Mouse (Mus musculus) macrophage (primary cell): Measurements from ENCODE around the gene Ubox5. TPM values are rescaled to one million over a fixed set of nuclear protein-coding genes. Genes with fewer than 3 reads are reported as not detected.
"Not testable (repeated sequence)": the region's sequence is repeated elsewhere in the genome, so short reads cannot be mapped to it uniquely, and the experiment has no call there.

ENCODE experiments used
- H3K27ac ChIP-seq: fragments of 350-480 bp; formaldehyde crosslinking; 2 replicates; pipeline ENCODE4 v1.9.0; 2021
- H3K36me3 ChIP-seq: fragments of 350-480 bp; formaldehyde crosslinking; 2 replicates; pipeline ENCODE4 v1.9.0; 2021; ENCODE audit errors: inconsistent target
- H3K4me3 ChIP-seq: fragments of 350-480 bp; formaldehyde crosslinking; 2 replicates; pipeline ENCODE4 v1.9.0; 2021; ENCODE audit errors: inconsistent target
- H3K79me2 ChIP-seq: fragments of 350-480 bp; formaldehyde crosslinking; 2 replicates; pipeline ENCODE4 v1.9.0; 2021; ENCODE audit errors: inconsistent target
- whole genome bisulfite sequencing: methylation state at CpG from one replicate; pipeline ENCODE4 v1.1.7; 2026; ENCODE audit warnings: inconsistent platforms; ENCODE audit not compliant: missing documents; 5-methylcytosine and 5-hydroxymethylcytosine counted together
- polyA plus RNA-seq: library from polyadenylated mRNA; stranded (reverse); fragments of 250-400 nt; gene quantifications from 3 replicates; pipeline ENCODE4 v1.2.4, GENCODE M21; 2018; ENCODE audit warnings: inconsistent platforms
- total RNA-seq, 78 experiments: library from RNA; depleted of rRNA; stranded (reverse); fragments of 250-400 nt; gene quantifications; 1 replicate in 9 of 78; 2 replicates in 24 of 78; 3 replicates in 43 of 78; 4 replicates in 2 of 78; pipeline ENCODE4 v1.2.4; 2018; ENCODE audit warnings: inconsistent platforms in 56 of 78

Ubox5 gene
- total RNA-seq (2018; cell fraction: chromatin; rRNA removed), result 10 to 100 TPM in 8 of 26 experiments, 1 to 10 TPM in 18; 2.0 to 13.7 (median 7.2) TPM
- 1 to 10 TPM; 1.3 to 6.2 (median 4.5) TPM for total RNA-seq (2018; cell fraction: cytosol; rRNA removed)
- 10 to 100 TPM in 2 of 26 experiments, 1 to 10 TPM in 24; 1.6 to 10.7 (median 6.7) TPM for total RNA-seq (2018; cell fraction: nucleus; rRNA removed)
- 3.2 to 4.9 TPM (median 3.9 TPM) in 3 replicates for polyA plus RNA-seq

DNA sequence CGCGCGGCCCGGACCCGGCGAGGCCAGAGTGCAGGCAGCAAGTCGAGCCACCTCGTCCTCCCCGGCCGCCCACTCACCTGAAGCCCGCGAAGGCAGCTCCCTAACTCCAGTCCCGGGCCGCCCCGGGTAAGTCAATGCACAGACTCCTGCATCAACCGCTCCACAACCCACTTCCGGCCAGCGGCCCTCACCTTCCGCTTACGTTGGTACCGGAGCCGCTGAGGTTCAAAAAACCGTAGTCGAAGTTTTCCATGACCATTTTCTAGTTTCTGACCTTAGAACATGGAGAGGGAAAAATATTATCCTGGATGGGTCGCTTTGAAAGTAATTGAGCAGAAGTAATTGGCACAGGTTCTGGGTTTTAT lies at the start of gene Ubox5, which contains the start of gene Fastkd5:
TSS of gene Ubox5 (minus strand) at position 200 of the 365 bp plus-strand sequence.
TSS of gene Fastkd5 (minus strand) at position 189 of the 365 bp plus-strand sequence.
- H3K27ac ChIP-seq, result peak within 1 kb of the TSS; percentile 28
- peak within 1 kb of the TSS; percentile 97 for H3K4me3 ChIP-seq
- under 1% methylated on average over 25 of the region's 25 CpGs for WGBS

DNA sequence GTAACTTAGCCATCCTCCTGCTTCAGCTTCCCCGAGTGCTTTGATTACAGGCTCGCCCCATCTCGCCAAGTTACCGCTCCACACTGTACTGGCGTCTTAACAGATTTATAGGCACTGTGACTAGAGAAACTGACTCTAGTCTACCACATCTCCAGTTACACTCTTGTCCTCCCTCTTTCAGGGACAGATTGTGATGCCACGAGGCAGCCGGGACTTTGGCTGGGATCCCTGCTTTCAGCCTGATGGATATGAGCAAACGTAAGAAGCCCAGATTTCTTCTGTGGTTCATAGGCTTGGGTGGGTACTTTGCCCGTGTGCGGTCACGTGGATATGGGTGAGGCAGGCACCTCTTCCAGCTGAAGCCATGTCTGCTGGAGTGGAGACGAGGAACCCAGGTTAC lies 49.3 kb upstream of the Ubox5 start:
- 96% methylated on average over 12 of the region's 12 CpGs for WGBS
- peaks cover 90% of the 10 kb centered on the region for H3K36me3 ChIP-seq
- no peaks in the 10 kb centered on the region for H3K79me2 ChIP-seq
- H3K4me3 ChIP-seq, result no peak overlapping the region
- H3K27ac ChIP-seq, result no peak overlapping the region

More for the DNA sequence above, at the start of gene Ubox5, which contains the start of gene Fastkd5:
- H3K36me3 ChIP-seq, result peaks cover 19% of the 10 kb centered on the region; the same call in 1 of the 2 replicates
- H3K79me2 ChIP-seq, result peaks cover 51% of the 10 kb centered on the region

DNA sequence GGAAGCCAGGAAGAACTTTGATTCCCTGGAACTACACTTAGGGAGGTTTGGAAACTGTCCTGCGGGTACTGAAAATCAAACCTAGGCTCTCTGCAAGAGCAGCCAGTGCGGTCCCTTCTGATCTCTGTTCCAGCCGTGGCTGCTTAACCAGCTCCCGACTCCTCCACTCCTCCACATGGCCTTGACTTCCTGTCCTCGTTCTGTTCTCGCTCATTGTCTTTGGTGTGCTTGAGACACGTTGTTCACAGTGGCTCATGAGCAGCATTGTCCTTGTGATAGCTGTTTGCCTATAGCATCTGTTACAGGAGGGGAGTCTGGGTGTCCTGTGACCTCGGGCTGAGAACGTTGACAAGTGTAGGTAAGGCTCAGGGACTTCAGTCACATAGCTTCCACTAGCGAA lies 47.4 kb upstream of the Ubox5 start:
- WGBS, result 95% methylated on average over 10 of the region's 10 CpGs
- Histone ChIP-seq H3K4me3 (no peak overlapping the region), H3K27ac (no peak overlapping the region), H3K79me2 (no peaks in the 10 kb centered on the region), H3K36me3 (peaks cover 88% of the 10 kb centered on the region)

DNA sequence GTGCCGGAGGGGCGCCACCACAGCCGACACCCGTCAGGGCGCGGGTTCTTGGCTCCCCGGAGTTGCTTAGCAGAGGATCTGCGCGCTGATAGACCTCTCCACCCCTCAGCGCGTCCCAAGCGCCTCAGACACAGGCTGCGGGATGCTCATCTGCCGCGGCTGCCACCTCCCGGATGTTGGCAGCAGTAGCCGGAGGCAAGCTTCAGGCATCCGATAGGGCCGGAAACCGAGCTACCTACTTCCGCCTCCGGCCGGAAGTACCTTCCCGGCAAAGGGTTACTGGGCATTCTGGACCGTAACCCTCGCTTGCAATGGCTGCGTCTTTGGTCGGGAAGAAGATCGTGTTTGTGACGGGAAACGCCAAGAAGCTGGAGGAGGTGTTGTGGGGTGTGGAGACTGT lies 37.7 kb upstream of the Ubox5 start, which contains the start of gene Itpa:
TSS of gene Itpa (plus strand) at position 52 of the 400 bp plus-strand sequence.
- Histone ChIP-seq H3K27ac (peak within 1 kb of the TSS; percentile 58), H3K36me3 (peaks cover 18% of the 10 kb centered on the region), H3K4me3 (peak within 1 kb of the TSS; percentile 95), H3K79me2 (peaks cover 35% of the 10 kb centered on the region)
- WGBS, result under 1% methylated on average over 31 of the region's 31 CpGs

DNA sequence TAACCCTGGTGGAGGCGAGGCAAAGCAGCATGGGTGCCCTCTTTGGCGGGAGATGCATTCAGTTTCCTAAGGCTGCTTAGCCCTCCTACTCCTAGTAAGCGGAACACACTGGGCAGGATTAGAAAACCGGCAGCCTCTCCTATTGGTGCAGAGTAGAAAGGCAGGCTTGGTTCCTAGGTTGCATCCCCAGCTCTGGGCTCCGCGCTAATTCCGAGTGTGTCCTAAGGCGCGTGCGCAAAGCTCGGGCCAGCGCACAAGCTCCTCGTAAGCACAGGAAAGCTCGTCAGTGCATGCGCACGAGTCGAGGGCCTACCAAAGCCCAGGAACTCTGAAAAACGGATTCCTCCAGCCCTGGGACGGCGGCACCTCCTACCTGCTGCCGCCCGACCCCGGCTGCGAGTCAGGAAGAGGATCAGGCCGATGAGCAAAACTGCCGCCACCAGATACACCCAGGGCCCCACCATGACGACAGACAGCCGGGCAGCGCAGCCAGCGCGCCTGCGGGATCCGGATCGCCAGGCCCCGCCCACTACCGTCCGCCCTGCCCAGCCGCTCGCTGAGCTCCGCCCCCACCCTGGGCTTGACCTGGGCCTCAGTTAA lies 34.4 kb upstream of the Ubox5 start, which contains the start of gene Ddrgk1:
TSS of gene Ddrgk1 (minus strand) at position 558 of the 600 bp plus-strand sequence.
- Histone ChIP-seq H3K36me3 (peaks cover 28% of the 10 kb centered on the region), H3K27ac (peak within 1 kb of the TSS; percentile 77), H3K79me2 (peaks cover 16% of the 10 kb centered on the region), H3K4me3 (peak within 1 kb of the TSS; percentile 36)
- 0% methylated on average over 40 of the region's 40 CpGs for WGBS

DNA sequence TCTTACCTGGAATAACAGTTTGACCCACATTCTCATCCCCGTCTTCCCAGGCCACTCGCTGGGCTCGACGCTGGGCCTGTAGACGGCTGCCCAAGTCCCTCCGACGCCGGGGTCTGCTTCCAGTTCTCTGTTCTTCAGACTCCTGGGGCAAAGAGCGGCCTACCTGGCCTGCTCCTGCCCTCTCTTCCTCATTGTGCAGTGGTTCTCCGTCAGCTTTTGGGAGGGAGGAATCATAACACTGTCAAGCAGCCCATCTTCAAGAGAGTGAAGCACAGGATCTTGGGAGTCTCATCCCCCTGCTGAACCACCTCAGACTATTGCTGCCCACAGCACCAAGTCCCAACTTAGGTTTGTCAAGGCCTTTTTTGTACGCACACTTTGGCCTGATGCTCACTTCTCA lies 33.5 kb upstream of the Ubox5 start:
- H3K79me2 ChIP-seq, result peaks cover 7% of the 10 kb centered on the region
- peak overlapping the region; percentile 77; the same call in 1 of the 2 replicates for H3K27ac ChIP-seq
- 89% methylated on average over 11 of the region's 11 CpGs for WGBS
- H3K36me3 ChIP-seq, result peaks cover 37% of the 10 kb centered on the region
- peak overlapping the region; percentile 36; the same call in 1 of the 2 replicates for H3K4me3 ChIP-seq

DNA sequence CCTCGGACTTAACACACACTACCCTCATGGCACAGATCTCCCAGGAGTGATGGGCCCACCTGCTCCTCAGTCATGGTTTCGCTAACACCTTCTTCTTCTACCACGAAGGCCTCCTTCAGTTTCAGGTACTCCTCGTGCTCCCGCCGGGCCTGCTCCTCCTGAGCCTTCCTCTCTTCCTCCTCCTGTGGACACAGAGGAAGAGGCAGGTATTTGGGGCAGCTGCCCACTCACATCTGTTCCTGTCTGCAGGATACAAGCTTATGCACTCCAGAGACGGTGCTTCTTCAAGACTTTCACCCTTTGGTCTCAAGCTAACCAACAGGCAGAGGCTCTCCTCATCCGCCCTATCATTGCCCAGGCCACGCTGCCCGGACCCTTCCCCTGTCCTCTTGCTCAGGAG lies 28.7 kb upstream of the Ubox5 start:
- peaks cover 82% of the 10 kb centered on the region for H3K36me3 ChIP-seq
- H3K79me2 ChIP-seq, result no peaks in the 10 kb centered on the region
- H3K4me3 ChIP-seq, result no peak overlapping the region
- WGBS, result 96% methylated on average over 10 of the region's 10 CpGs
- no peak overlapping the region for H3K27ac ChIP-seq

DNA sequence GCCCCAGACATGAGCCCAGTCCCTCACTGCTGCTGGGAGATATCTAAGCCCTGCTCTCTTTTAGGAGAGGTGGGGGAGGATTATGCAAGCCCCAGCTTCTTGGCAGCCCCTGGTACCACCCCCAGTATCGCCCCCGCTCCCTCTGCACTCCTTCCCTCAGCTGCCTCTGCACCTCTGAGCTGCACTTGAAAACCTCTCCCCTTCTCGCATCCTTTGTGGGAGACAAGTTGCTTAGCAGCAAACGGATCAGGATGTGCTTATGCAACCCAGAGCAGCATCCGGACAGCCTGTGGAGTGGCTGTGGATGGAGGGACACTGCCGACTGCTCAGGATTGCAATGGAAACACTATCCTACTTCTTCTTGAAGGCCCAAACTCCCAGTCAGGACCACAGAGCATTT lies 27.7 kb upstream of the Ubox5 start:
- WGBS, result 83% methylated on average over 6 of the region's 6 CpGs
- H3K27ac ChIP-seq, result no peak overlapping the region
- no peak overlapping the region for H3K4me3 ChIP-seq
- peaks cover 87% of the 10 kb centered on the region for H3K36me3 ChIP-seq
- no peaks in the 10 kb centered on the region for H3K79me2 ChIP-seq

DNA sequence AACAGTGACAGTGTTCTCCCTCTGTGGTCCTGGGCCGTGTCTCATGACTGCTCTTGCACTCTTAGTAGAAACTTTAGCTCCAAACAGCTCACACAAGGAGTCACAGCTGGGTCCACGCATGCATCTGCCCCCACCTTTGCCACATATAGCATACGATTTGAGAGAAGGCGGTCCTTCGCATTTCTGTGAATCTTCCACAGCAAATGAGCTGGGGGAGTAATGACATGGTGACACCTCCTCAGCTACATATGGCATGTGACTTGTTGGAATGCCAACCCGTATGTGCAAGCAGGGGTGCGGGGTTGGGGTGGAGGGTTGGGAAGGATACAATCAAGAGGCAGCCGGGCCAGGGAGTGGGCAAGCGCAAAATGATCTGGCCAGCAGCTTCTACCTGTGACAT lies 26.7 kb upstream of the Ubox5 start:
- 99% methylated on average over 9 of the region's 9 CpGs for WGBS
- Histone ChIP-seq H3K36me3 (peaks cover 82% of the 10 kb centered on the region), H3K4me3 (no peak overlapping the region), H3K27ac (no peak overlapping the region), H3K79me2 (no peaks in the 10 kb centered on the region)

DNA sequence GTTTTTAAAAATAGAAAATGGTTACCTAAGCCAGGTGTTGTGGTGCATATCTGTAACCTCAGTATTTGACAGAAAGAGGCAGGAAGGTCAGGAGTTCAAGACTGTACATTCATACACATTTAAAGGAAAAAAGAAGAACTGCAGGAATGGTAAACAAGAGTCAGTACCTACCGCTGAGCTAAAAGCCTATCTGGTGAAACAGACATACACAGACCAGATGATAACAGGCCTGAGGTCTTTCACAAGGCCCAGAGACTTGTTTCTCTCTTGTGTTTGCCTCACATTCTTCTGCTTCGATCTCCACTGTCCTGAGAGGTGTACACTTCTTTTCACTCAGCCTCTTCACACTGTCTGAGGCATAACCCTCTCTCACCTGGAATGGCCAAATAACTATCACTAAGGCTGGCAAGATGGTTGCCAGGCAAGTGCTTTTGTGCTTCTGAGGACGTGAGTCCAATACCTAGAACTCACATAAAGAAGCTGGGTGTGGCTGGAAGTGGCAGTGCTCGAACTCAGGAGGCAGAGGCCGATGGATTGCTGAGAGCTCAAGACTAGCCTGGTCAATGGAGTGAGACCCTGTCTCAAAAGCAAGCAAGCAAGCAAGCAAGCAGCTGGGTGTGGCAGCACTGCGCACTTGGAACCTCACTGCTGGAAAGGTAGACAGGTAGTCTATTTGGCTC lies 26.0 kb upstream of the Ubox5 start:
- H3K36me3 ChIP-seq, result peaks cover 78% of the 10 kb centered on the region
- H3K27ac ChIP-seq, result no peak overlapping the region
- 93% methylated on average over 6 of the region's 6 CpGs for WGBS
- H3K79me2 ChIP-seq, result no peaks in the 10 kb centered on the region
- H3K4me3 ChIP-seq, result no peak overlapping the region

DNA sequence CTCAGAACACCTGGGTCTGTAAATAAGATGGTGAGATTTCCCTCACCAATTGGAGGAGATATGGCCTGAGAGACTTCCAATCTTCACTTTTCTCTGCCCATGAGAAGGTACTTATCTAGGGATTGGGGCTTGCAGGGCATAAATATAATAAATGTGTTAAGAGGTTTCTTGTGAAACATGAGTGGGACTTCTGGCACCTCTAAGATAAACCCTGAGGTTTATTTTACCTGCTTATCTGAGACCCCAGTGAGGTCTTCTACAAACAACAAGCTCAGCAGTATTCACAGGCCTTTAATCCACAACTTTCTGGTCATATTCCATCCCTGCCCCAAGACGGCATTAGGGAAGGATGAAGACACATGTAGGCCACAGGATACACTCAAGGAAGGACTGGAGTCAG lies 23.9 kb upstream of the Ubox5 start:
- WGBS, result 90% methylated on average over 1 of the region's 1 CpGs
- no peak overlapping the region for H3K27ac ChIP-seq
- H3K79me2 ChIP-seq, result no peaks in the 10 kb centered on the region
- no peak overlapping the region for H3K4me3 ChIP-seq
- H3K36me3 ChIP-seq, result peaks cover 59% of the 10 kb centered on the region

DNA sequence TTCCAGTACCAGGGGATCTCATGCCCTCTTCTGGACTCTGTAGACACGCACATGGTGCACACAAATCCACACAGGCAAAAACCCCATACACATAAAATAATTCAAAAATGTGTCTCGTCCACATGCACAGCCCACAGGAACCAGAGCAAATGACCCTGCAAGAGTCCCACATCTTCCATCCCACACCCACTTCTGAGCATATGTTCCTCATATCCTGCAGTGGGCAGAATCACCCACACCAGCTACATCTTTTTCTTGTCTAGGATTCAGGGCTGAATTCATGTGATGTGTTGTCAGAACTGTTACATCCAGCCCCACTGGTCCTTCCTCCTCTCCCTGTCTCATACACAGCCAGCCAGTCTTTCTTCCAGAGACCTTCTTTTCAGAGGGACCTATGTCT lies 23.5 kb upstream of the Ubox5 start:
- no peak overlapping the region for H3K27ac ChIP-seq
- no peak overlapping the region for H3K4me3 ChIP-seq
- WGBS, result 92% methylated on average over 2 of the region's 2 CpGs
- H3K36me3 ChIP-seq, result peaks cover 55% of the 10 kb centered on the region
- H3K79me2 ChIP-seq, result no peaks in the 10 kb centered on the region

DNA sequence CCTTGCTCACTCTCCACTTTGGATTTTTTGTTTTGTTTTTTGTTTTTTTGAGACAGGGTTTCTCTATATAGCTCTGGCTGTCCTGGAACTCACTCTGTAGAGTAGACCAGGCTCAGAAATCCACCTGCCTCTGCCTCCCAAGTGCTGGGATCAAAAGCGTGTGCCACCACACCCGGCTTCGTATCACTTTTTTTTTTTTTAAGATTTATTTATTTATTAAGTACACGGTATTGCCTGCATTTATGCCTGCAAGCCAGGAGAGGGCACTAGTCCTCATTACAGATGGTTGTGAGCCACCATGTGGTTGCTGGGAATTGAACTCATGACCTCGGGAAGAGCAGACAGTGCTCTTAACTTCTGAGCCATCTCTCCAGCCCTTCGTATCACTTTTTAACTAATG lies 19.2 kb upstream of the Ubox5 start:
- not testable (repeated sequence) for H3K27ac ChIP-seq, H3K4me3 ChIP-seq, H3K79me2 ChIP-seq
- 97% methylated on average over 4 of the region's 6 CpGs for WGBS
- peaks cover 14% of the 10 kb centered on the region for H3K36me3 ChIP-seq

DNA sequence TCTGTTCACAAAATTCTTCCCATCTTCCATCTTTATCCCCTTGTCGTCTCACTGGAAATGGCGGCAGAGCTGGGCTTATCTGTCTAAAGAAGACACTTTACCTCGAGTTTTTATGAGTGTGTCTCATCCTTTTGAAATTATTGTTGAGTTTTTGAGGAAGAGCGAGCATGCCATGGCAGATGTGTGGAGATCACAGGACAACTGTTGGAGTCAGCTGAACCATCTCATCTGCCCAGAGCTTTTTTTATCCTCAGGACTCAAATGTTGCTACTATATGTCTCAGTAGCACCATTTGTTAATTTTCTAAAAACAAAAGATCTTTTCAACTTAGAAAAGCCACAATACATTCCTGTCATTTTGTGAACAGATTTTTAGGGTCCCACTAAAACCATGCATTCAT lies 15.4 kb upstream of the Ubox5 start:
- no peak overlapping the region for H3K4me3 ChIP-seq
- no peaks in the 10 kb centered on the region for H3K36me3 ChIP-seq
- no peak overlapping the region for H3K27ac ChIP-seq
- no peaks in the 10 kb centered on the region for H3K79me2 ChIP-seq
- WGBS, result 90% methylated on average over 4 of the region's 4 CpGs
